Mouse (Mus musculus) liver, postnatal 0 days (tissue): Measurements from ENCODE around the gene Rps27l.

Source experiments
- CTCF ChIP-seq: sonication (generic); IDR thresholded peaks from 2 replicates; pipeline ENCODE4 v1.5.1; 2016; ENCODE audit warnings: antibody characterized with exemption, low read depth
- EP300 ChIP-seq: IDR thresholded peaks from 2 replicates; pipeline ENCODE4 v1.6.1; 2016; ENCODE audit warnings: antibody characterized with exemption, low read depth, mild to moderate bottlenecking

DNA sequence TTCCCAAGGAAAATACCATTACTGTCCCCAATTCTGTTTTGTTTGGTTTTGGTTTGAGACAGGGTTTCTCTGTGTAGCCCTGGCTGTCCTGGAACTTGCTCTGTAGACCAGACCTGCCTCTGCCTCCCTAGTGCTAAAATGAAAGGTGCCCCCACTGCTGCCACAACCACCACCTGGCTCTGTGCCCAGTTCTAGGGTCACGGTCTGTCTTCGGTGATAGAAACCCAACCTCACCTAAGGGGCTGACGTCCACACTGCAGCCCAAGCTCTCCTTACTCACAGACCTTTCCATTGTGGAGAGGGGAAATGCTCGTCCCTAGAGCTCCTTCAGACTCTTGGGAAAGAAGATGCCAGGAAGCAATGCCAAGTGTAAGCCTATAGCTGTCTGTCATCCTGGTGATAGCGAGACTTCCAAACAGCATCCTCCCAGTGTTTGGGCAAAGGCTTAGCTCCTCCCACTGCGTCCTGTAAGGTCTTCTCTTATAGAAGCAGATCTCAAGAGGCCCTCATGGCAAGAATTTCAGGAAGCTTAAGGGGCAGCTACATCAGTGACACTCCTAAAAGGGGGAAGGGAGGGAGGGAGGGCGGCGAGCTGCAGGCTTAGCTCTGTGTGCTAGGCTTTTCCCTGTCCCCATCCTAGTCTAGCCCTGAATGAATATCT, 46.0 kb downstream of the Rps27l start:
- no peak for TF ChIP-seq CTCF
- TF ChIP-seq EP300: no peak
